Mouse (Mus musculus) cortical plate, adult 2 months (tissue): ENCODE results near the gene St6galnac6.

ENCODE experiments used
- CTCF ChIP-seq: fragments of 200-500 bp; IDR thresholded peaks from 2 replicates; pipeline ENCODE4 v1.5.1; 2011; ENCODE audit warnings: mild to moderate bottlenecking, control low read depth, low read length; ENCODE audit not compliant: insufficient read depth; ENCODE audit errors: extremely low read depth
- POLR2A ChIP-seq: fragments of 200-500 bp; IDR thresholded peaks from 2 replicates; pipeline ENCODE4 v1.6.1; 2011; ENCODE audit warnings: mild to moderate bottlenecking, low read length, control low read depth; ENCODE audit not compliant: insufficient read depth; ENCODE audit errors: extremely low read depth

- TF ChIP-seq POLR2A (no peak), CTCF (no peak)
These were observed 45.8 kb upstream of the St6galnac6 start for GRCm38 (mm10) chr2:32553592-32554148.
